Mouse (Mus musculus): ENCODE data around the gene Rai14.

Rai14 gene

DNA sequence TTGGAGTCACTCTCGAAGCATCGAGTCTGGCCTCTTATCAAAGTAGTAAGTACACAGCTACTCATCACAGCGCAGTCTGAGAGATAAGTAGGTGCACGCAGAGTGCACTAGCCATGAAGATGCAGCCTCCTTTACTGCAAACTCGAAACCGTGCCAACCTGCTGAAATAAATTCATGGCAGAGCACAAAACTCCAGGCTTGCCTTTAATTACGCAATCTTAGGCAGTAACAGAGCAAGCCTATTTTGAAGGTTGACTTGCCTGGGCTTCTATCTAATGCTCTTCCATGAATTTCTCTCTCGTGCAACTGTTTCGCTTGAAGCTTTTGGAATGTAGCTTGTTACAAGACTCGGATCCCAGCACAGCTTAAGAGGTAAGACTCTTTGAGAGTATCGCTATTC, 25.1 kb downstream of the Rai14 start:
- DNase-seq (ENCODE audit: low read depth, low spot score): no peak

DNA sequence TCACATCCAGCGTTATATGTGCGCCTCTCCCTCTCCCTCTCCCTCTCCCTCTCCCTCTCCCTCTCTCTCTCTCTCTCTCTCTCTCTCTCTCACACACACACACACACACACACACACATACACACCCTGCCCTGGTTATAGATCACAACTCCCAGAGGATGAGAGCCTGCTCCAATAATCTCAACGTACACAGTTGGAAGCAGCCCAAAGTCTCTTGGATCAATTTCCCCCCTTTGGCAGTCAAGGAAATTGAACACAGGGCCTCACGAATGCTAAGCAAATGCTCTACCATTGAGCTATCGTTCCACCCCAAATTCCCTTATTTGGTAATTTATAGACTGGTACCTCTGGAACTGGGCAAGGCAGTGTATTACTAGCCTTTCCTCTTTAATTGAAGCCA, 25.7 kb downstream of the Rai14 start:
- DNase-seq (ENCODE audit: low read depth, low spot score): no peak

DNA sequence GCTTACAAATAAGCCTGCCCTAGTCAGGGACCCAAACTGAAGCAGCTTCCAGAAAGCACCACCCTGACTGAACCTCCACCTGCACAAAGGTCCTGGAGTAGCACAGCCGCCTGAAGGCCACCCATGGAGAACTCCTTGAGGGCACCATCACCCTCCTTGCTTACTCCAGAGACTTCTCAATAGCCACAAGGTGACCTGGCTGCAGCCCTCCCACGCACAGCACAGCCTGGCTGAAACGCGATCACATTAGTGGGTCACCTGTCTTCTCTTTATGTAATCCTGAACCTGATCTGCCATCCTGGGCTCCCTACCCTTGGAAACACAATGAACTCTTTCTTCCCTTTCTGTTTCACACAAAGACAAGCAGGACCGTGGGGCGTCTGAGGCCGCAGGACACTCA, 27.1 kb downstream of the Rai14 start:
- no peak for DNase-seq (ENCODE audit: low read depth, low spot score)

DNA sequence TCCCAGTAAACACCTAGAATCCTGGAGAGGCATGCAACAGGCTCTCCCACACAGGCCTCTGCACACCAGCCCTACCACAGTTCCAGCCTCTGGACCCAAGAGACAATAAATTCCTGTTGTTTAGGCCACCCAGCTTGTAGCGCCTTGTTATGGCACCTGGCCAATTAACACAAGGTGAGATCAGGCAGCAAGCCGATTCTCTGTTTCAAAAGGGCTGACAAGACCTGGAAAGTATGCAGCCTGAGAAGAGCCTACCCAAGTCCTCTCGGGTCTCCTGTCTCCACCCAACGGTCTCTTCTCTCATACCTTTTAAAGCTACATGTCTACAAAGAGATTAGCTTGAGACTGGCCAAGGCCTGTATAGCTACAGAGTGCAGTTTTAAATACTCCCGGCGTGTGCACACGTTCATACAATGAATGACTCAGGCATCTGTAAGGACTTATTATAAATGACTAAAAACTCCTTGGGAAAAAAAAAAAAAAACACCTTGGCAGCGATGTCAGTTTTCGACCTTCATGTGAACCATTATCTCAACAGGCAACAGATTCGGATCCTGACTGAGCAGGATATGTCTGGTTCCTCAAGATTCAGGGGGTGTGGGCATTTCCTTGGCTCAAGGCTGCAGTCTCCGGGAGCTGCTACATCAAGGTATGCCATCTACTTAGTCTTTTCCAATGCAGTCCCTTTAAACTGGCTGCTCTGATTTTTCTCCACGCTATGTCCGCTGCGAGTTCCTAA, 28.6 kb downstream of the Rai14 start:
- DNase-seq (ENCODE audit: low read depth, low spot score): no peak

DNA sequence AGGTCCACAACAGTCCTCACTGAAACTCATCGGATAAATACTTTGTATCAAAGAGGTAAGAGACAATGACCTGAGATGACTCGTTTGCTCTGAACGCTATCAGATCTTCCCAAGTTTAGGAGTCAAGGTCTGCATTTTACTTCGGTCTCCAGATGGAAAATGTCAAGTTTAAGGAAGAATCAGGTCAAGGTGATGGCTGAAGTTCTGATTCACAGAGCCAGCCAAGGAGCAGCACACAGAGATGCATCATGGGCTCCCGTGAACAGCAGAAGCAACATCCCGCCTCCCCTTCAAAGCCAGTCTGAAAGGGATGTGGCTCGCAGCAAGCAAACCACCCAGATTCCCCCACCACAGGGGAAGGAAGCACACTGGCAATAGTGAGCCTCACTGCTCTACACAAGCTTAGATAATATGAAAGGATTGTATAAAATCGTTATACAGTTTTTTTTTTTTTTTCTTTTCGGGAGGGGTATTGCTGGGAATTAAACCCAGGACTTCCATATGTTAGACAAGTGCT, 30.7 kb downstream of the Rai14 start:
- DNase-seq (ENCODE audit: low read depth, low spot score): no peak

DNA sequence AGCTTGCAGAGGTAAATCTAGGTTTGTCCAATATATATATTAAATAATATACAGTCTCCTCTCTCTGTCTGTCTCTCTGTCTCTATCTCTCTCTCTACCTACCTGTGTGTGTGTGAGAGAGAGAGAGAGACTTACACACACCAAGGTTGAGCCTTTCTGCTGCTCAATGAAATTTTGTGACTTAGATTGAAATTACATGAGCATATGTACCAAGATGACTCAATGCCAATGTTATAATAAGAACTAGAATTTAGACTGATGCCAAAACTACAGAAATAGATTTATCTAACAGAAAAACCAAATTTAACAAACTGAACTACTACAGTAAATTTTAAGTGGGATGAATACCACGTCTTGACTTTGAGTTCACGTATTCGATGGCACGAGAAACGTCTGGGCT, 33.9 kb downstream of the Rai14 start:
- no peak for DNase-seq (ENCODE audit: low read depth, low spot score)

DNA sequence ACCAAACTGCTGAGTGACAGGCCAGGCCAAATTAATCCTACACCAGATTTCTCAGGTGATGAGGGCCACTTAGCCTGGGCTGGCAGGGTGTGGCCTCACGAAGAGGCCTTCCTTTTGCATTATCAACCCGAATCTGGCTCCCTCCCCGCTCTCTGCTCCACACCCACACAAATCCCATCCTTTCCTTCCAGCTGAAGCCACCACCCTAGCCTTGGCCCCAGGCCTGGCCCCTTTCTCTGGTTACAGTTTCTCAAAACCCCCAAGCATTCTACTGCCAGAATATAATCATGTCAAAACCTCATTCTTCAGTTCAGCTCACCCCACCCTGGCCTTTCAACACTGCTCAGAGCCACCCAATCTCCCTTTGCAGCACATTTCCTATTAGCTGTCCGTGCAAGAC, 34.9 kb downstream of the Rai14 start:
- DNase-seq (ENCODE audit: low read depth, low spot score): no peak

DNA sequence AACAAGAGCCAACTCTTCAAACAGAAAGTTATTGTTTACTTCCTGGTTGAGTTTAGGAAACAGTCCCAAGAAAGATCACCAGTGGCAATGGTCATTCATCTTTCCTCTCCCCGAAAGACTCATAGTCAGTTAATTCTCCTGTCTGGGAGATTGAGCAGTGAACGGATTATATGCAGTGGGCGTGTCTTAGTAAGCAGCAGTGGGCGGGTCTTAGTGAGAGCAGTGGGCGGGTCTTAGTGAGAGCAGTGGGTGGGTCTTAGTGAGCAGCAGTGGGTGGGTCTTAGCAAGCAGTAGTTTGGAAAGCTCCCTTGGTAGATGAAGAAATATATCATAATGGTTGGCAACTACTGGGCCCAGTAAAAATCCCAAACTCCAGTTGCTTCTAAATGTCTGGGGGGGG, 38.6 kb downstream of the Rai14 start:
- no peak for DNase-seq (ENCODE audit: low read depth, low spot score)

DNA sequence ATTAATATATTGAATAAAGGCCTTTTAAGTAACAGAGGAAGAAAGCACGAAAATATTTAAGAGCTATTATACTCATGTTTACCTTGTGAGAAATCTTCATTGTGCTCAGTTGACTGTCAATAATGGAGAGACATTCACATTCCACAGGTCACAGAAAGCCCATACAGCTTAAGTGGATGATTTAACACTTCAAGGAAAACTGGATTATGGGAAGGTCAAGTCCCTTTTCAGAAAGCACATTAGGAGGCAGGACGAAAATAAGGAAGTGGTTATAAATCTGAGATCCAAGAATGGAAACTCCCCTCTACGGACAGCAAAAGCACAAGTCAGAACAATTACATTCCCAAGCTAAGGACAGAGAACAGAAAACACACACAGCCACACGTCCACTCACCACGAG, 41.5 kb downstream of the Rai14 start:
- DNase-seq (ENCODE audit: low read depth, low spot score): no peak

DNA sequence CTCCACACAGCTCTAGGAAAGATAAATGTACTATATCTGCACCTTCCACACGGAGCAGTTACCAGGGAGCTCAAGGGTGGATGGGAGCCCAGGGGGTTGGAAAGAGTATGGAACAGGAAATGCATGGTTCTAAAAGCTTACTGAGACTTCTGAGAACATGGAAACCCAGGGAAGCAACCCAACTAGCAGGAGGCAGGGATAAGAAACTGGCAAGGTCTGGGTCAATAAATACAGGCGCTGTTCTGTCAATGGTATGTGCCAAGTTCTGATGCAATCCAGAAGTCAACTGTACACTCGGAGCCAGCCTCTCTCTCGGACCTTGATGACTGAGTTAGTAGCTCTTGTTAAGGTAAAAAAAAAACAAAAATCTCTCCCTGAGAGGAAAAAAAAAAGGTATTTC, 42.6 kb downstream of the Rai14 start:
- DNase-seq (ENCODE audit: low read depth, low spot score): no peak

DNA sequence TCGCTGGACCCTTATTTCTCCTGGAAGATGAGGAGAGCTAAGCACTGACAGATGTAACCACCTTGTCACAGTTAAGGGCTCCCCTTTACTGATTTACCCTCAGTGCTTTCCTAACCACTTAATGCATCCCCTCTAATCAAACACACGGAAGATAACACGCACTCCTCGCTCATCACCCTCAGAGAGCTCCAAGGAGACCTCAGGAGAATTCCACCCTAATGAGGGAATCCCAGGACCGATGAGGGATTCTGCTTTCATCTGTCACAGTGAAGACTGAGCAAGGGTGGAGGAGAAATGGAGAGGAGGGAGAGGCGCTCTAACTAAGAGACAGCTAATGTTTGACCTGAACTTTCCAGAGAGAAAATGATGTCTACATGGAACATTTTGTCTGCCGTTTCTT, 44.3 kb downstream of the Rai14 start:
- DNase-seq (ENCODE audit: low read depth, low spot score): no peak

DNA sequence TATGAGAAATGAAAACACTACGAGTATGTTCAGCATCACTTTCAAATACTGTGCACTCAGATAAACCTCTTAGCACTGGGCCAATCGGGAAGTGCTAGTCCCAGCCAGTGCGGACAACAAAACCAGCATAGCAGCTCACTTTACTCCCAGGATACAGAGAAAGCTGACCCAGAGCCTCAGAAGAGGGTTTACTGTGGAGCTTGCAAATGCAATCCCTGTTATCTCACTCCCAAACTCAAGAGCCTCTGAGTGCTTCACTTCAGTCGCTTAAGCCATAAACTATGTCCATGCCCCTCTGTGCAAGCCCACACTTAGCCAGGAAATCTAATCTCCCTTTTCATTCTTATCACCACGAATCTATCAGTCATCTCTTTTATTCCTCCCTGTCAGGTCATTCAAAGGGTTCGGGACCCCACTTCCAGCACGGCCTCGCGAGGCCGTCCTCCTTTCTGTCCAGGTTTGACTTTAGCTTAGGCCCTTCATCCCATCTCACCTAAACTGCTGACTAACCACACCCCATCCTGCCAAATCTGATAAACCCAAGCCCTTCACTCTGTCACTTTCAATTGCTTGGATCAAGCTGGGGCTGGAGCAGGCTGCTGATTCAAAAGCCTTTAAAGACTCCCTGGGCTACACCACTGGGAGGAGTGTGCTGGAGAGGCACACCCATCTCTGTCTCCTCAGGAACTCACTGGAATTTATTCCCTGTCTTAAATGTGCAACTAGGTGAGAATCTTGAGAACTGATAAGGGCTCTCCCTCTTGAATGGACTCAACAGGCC, 46.1 kb downstream of the Rai14 start:
- no peak for DNase-seq (ENCODE audit: low read depth, low spot score)

DNA sequence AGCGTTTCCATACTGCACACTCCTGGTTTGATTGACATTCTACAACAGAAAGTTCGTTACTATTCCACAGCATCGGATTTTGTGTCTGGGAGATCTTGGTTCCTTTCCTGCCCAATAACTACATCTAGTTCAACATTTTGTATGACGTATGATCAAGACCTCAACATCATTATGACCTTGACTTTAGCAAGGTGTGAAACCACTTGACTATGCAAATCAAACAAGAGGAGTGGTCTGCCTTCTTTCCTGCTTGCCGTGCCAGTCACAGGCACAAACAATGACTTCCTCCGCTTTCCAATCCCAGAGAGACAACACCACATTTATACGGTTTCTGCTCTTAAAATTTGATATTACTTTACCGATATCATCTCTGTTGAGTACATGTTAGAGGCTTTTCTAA, 48.6 kb downstream of the Rai14 start:
- no peak for DNase-seq (ENCODE audit: low read depth, low spot score)

DNA sequence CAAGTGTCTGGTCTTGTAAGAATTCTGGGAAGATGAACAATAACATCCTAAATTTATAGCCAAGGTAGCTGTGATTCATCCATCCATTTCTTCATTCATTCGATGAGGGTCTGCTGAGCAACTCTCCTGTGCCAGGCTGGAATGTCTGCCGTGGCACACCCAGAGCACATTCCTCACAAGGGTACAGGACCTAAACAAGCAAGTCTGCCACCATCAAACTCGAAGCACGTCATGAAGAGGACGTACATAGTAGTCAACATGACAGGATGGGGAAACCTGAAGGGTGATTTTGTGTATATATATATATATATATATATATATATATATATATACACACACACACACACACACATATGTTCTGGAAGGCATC, 49.9 kb downstream of the Rai14 start:
- DNase-seq (ENCODE audit: low read depth, low spot score): no peak

DNA sequence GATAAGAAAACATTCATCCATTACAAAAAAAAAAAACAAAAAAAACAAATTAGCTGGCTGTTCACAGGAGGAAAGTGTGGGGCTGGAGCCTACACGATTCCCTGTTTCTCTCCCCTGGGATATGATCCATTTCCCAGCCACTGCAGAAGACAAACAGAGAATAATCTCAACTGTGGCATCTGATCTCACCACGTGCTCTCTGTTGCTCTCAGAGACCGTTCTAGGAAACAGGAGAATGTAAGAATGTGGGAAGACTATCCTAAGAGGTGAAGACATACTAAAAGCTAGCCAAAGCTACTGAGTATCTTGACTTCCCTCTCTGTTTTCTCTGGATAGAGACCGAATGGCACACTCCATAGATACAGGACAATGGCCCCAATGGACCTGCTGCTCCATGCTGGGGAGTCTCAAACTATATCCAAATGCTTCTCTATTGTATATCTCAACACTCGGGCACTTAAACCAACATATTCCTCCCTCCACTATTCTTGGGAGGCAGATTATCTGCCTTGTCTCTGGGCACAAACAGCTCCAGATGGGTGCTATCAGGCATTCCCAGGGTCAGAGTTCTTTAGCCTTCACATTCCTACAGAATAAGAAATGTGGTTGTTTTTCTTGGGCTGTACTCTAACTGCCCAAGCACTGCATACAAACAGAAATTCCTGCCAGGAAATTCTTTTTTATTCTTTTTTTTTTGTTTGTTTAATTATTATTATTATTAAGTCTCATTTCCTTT, 50.5 kb downstream of the Rai14 start:
- DNase-seq (ENCODE audit: low read depth, low spot score): no peak

DNA sequence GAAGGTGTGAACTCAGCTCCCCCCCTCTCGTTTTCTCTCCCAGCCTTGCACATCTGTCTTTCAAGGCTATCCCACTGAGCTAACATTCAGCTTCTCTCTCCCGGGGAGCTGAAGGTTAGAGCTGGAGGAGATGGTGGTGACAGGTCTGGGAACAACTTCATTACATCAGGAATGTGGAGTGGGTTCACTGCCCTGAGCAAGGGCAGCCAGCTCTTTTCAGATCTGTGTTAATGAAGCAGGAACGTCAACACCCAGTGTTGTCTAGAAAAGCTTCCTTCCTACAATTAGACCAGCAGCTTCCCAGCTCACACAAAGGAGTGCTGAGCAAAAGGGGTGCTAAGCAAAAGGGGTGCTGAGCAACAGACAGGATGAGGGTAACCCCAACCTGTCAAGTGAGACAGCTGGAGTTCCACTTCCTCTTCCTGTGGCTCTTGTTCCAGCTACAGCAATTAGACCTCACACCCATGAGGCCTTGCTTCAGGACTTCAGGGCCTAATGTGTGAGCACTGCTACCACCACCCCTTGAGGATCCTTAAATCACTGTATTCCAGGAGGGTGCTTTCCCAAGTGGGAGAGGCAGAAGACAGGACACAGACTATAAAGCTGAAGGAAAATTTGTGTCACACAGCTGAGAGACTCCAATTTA, 52.3 kb downstream of the Rai14 start:
- no peak for DNase-seq (ENCODE audit: low read depth, low spot score)

DNA sequence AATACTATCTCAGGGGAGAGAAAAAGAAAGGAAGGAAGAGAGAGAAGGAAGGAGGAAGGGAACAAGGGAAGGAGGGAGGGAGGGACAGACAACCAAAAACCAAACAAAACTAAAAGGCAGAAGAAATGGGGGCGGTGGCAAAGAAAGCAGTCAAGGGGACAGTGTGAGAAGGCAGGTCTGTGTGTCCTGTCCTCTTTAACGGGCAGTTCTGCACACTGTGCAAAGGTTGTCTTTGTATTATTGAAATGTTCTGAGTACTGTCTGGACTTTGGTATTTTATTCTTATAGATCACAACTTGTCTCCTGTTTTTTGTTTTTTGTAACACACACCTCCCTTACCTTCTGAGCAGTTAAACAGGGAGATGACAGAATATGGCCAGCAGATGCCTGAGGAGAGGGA, 55.6 kb downstream of the Rai14 start:
- DNase-seq (ENCODE audit: low read depth, low spot score): no peak

DNA sequence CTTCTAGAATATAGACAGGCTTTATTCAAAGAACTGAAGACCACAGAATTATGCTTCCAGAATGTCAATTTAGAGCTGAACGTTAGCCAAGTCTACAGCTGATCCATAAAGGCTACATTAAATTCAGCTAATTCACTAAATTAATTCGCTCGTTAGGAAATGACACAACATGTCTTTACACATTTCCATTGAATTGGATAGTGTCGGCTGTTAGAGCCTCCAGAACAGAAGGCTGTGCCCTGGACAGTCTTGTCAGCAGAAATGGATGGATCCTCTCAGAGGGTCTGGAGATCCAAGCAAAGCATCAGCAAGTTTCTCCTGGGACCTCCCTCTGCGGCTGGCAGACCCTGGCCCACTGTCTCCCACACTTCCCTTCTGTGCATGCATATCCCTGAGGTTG, 58.3 kb downstream of the Rai14 start:
- no peak for DNase-seq (ENCODE audit: low read depth, low spot score)

DNA sequence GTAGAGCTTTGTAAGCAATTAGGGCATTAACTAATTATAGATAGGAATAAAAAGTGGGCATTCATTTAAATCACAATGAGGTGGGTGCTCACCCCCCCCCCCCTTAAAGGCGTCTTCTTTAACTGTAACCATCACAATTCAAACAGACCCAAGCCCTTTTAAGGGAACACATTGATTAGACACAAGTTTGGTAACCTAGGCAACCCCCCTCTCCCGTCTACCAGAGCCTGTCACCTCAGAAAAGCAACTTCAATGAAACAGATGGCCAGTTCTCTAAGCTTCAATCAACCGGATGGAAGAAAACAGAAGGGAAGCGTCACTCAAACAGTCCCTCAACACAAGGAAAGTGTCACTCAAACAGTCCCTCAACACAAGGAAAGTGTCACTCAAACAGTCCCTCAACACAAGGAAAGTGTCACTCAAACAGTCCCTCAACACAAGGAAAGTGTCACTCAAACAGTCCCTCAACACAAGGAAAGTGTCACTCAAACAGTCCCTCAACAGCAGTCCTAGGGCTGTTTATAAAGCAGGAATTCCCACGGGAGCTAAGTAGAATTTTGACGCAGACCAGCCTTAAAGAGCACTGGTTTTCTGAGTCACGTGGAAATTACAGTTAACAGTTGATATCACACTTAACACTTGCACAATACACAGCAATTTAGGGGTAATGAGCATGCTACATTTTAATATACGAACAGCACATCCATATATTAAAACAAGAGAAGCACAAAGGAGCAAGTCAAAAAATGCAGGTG, 59.1 kb downstream of the Rai14 start:
- DNase-seq (ENCODE audit: low read depth, low spot score): no peak

DNA sequence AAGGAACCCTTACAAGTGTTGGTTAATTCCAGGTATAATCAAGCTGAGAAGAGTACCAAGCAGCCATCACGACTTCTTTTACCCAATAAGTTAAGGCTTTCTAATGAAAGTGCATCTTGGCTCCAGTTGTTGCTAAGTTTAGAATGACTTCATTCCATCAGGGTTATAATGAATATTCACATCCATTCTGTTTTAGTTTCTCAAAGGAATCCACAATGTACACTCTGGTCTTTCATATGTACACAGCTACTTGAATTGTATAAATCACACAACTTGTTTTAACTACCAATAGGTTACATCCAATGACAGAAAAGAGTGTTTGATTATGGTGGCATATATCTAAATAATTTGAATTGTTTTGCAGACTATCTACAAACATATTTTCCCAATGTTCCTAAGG, 59.7 kb downstream of the Rai14 start:
- no peak for DNase-seq (ENCODE audit: low read depth, low spot score)

DNA sequence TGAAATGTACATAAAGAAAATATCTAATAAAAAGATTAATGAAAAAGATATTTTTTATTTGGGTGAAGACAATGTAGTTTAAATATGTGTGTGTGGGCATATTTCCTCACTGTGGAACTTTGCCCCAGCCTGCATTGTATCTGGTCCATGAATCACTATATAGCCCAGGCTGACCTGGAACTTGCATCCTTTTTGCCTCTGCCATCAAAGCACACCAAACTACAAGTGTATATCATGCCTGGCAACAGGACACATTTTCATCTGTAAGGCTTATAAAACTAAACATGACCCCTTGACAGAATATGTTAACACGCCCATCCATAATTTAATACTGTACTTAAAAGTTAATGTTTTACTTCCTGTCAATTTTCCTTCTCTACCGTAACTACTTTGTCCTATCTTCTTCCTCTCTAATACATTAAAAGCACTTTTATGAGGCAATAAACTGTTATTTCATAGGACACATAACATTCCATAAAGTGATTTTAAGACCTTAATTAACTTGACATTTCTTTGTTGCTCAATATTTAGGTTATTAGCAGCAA, 61.4 kb downstream of the Rai14 start:
- DNase-seq (ENCODE audit: low read depth, low spot score): no peak

Measured in retina, adult 2 months (tissue).